Mouse (Mus musculus) Muller cell, postnatal 12 days (primary cell): ENCODE measurements at regions not wholly inside any gene's neighbourhood (a gene's known extent, or its start where the extent isn't known, plus 50 kb on each side); places are given as distances from the start of the nearest gene placed in this dataset.

Source experiments
- DNase-seq: peaks from one replicate; pipeline ENCODE4 v3.0.0-alpha.2; 2015; ENCODE audit errors: inconsistent ontology term

DNA sequence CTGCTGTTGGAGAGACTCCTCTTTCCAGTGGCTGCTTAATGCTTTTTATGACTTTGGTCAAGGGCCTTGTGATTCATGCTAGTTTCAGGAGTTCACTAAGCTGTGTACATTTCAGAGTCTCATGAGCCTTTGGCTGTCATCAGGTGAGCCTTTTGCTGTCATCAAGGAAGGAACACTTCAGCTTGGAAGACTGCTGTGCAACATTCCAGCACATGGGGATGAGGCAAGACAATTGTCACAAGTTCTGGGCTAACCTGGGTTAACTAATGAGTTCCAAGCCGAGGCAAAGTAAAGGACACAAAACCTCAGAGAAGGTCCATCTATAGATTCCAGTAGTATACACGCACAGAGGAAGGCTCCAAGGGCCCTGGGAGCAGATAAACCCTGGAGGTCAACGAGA lies 124.8 kb upstream of the Eef2kmt start:
- DNase-seq: no peak

DNA sequence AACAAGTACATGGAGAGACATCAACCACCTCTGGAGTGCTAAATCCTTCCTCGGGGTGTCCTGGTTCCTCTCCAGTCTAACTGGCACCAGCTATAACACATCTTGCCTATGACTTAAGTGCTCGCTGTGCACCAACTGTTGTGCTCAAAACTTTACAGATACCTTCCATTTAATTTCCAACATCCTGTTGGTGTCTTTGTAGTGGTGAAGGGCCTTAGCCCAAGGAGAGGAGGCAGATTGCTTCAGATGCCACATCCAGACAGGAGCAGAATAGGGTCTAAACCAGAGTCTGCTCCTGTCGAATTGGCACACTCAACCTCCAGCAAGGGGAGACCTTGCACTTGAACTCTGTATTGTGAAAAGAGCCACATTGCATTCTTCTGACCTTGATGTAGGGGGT lies 121.2 kb upstream of the Eef2kmt start:
- DNase-seq: no peak

- no peak for DNase-seq
Observed at GRCm38 (mm10) chr16:5374818-5375605, 119.2 kb upstream of the Eef2kmt start.

GRCm38 (mm10) chr16:5371175-5371893 lies 115.6 kb upstream of the Eef2kmt start:
- no peak for DNase-seq

- DNase-seq: no peak
Observed at GRCm38 (mm10) chr16:5370496-5370895, 114.7 kb upstream of the Eef2kmt start.

- no peak for DNase-seq
Observed at GRCm38 (mm10) chr16:5368897-5369558, 113.2 kb upstream of the Eef2kmt start.

GRCm38 (mm10) chr16:5368357-5368756 lies 112.6 kb upstream of the Eef2kmt start:
- no peak for DNase-seq

DNA sequence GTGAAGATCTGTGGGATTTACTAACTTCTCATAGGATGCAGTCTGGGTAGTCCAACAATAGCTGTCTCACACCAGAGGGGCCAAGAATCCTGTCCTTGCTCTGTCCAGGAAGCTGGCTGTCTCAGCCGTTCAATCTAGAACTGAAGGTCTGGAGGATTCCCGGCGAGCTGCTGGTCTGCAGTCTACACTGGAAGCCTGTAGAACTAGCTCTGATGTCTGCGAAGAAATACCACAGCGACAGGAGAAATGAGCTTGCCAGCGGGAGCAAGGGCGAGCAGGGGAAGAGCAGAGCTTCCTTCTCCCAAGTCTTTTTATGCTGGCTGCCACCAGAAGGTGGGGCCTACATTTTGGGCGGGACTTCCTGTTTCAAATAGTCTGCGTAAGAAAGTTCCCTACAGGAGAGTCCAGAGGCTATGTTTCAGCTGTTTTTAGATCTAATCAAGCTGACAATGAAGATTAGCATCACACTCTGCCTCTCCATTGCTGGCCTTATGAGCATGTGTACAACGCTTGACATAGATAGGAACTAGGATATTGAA lies 111.9 kb upstream of the Eef2kmt start:
- DNase-seq: no peak

GRCm38 (mm10) chr16:5366021-5366420 lies 110.2 kb upstream of the Eef2kmt start:
- no peak for DNase-seq

DNA sequence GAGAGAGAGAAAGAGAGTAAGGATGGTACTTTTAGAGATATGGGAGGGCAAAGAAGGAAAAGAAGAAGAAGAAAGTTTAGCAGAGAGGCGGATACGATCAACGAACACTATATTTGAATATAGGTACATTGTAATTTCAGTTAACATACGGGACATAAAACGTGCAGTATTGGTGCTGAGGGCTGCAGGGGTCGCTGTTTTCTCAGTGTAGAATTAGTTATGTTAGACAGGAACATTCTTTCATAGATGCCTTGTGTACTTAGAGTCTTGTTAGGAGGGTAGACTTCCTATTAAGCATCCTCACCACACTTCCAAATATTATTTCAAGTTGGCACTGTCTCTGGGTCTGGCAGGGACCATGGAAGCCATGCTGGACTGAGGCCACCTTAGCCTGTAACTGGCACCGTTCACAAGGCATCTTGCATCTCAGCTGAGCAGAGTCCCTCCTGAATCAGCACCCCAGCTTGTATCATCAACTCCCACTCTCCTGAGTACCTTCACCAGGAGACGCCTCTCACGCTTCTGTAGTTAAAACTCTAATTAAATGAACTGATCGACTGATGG lies 107.3 kb upstream of the Eef2kmt start:
- no peak for DNase-seq

- DNase-seq: no peak
Observed at GRCm38 (mm10) chr16:5359193-5359592, 103.4 kb upstream of the Eef2kmt start.

DNA sequence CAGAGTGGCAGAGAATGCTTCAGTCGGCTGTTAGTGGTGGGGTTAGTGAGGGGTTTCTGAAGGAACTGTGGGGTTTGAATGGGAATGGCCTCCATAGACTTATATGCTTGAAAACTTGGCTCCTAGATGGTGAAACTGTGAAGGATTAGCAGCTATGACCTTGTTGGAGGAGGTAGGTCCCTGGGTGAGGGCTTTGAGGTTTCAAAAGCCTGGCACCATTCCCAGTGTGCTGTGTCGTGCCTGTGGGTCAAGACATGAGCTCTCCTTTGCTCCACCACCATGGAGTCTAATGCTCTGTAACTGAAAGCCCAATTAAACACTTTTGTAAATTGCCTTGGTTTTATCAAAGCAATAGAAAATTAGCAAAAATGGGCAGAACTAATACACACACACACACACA lies 98.1 kb upstream of the Eef2kmt start:
- DNase-seq: no peak

DNA sequence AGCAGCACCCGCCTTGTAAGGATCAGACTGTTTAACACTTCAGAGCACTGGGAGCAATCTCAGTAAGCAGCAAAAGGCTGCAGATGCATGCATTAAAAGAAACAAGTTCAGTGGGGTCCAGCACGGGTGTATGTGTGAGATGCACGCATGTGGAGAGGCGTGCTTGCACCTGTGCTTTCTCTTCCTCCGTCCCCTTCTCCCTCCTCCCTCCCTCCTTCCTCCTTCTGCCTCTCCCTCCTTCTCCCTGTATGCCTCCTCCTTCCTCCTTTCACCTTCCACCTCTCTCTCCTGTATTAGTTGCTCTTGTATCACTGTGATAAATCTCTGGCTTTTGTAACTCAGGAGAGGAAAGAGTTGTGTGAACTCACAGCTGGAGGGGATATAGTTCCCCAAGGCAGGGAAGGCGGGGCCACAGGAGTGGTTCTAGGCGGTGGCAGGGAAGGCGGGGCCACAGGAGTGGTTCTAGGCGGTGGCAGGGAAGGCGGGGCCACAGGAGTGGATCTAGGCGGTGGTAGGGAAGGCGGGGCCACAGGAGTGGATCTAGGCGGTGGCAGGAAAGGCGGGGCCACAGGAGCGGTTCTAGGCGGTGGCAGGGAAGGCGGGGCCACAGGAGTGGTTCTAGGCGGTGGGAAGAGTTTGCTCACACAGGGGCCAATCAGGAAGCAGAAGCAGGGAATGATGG lies 96.2 kb upstream of the Eef2kmt start:
- DNase-seq: peak; percentile 40

GRCm38 (mm10) chr16:5347151-5347550 lies 91.4 kb upstream of the Eef2kmt start:
- DNase-seq: no peak

GRCm38 (mm10) chr16:5342326-5342725 lies 86.5 kb upstream of the Eef2kmt start:
- no peak for DNase-seq

DNA sequence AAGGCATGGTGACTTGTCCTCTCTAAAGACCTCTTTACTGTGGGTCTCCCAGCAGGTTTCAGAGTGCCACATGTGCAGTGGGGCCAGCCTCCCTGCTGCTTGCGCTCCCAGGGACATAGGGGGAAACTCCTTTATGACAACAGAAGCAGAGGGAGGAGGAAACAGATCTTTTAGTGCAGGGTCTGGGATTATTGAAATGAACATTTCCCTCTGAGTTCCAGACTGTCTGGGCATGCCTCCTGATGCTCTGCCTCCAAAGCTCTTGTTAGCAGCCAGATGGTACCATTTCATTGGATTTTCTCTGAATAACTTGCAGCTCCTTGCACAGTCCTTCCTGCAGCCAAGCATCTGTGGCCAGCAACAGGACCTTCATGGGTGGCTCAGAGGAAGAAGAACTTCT lies 60.5 kb upstream of the Eef2kmt start:
- DNase-seq: no peak

DNA sequence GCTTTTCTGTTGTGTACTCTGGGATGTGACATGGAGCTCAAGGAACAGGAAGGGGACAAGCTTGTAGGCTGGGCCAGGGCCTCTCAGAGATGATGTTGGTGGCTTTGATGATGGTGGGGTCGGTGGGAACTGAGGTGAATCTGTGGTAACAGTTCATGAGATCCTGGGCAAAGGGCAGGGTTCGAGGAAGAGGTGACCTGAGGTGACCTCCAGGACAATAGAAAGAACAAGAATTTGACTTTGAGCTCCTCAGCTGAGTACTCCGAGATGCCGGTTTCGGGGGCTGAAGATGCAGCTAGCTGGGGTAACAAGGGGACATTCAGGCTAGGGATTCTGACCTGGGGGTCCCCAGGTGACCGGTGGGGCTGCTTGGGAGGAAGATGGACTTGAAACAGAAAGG lies 57.5 kb upstream of the Eef2kmt start:
- no peak for DNase-seq

DNA sequence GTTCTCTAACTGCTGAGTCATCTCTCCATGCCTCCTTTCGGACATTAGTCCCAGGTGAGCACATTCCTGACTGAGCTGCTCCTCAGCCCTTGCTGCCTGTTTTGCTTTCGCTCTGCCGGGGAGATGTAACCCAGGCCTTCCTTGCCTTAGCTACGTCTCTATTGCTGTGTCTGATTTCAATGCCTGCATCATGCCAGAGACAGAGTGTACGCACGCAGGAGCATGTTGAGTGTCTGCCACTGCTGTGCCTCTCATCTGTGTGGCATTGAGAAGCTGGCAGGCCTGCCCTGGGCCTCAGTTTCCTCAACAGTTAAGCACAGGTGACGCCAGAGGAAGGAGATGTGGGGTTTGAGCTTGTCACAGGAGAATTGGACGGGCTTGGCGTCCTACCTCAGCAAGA lies 55.7 kb upstream of the Eef2kmt start:
- DNase-seq: no peak

DNA sequence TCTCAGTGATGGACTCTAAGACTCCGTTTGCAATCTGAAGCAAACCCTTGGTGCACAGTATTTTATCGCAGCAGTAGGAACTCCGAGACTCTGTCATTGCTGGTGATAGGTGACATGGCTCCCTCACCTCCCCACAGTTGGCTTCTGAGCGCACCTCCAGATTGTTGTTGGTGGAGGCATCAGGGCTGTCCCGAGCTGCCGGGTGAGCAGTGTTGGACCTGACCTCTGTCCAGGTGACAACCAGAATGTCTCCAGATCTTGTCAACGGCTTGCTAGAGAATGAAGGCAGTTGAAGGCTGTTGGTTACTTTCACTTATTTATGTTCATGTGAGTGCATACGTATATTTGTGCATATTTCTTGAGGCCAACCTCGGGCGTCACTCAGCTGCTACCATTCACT lies 55.0 kb upstream of the Eef2kmt start:
- DNase-seq: no peak

DNA sequence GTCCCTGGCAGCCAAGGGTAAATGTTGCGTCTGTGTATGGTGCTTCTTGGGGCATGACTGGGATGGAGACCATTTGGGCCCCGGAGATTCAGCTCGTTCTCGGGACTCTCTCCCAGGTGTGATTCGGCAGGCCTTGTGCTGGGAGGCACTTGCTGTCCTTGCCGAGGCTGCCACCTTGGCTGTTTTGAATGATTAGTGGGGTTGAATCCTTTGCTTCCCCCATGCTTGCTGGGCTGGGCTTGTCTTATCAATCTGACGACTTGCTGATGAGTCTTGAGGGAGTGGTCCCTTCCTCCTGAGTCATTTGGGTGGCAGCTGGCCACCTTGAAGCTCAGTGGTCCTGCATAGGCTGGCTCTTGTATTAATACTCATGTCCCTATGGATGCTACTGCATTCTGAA lies 52.0 kb upstream of the Eef2kmt start:
- DNase-seq: no peak

DNA sequence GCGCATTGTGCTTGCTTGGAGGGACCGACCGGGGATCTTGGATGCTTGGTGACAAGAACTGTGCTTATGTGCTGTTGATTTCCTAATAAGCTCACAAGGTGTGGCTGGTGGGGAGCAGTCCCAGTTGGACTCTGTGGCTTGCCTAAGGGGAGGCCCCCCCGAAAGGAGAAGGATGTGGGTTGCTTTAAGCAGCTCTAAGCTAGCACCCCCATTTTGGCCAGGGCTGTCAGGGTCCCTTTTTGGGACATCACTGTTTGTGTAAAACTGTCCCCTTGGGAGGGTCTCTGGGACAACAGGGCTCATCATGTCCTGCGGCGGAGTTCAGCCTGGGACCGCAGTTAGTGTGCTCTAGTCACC lies 51.4 kb upstream of the Eef2kmt start:
- DNase-seq: no peak
